Mouse (Mus musculus): ENCODE results near the gene Lsmem1. TPM values are rescaled to one million over a fixed set of nuclear protein-coding genes. Genes with fewer than 3 reads are reported as not detected.

Lsmem1 gene
- polyA plus RNA-seq (2012; rRNA removed; ENCODE audit: low replicate concordance), result 4.3 TPM in 1 of 2 replicates, not detected in the other

GRCm38 (mm10) chr12:40199302-40199701 is at the start of gene Lsmem1:
Gene Lsmem1 (minus strand): TSS chr12:40199490.

GRCm38 (mm10) chr12:40248454-40249180 is 49.3 kb upstream of the Lsmem1 start, which contains the start of gene Ifrd1:
Gene Ifrd1 (minus strand): TSS chr12:40248504.

GRCm38 (mm10) chr12:40133573-40134271 is 65.6 kb downstream of the Lsmem1 start, which contains the start of gene Scin:
Gene Scin (minus strand): TSS chr12:40134228.

Other genes with a start within 250 kb of the Lsmem1 start
- gene Arl4a, start 161.5 kb downstream of the Lsmem1 start, polyA plus RNA-seq (2012; rRNA removed; ENCODE audit: low replicate concordance), result 10.5 and 22.1 TPM in 2 replicates
- 2.1 and 2.2 TPM in 2 replicates for gene Scin, start 65.3 kb downstream of the Lsmem1 start, polyA plus RNA-seq (2012; rRNA removed; ENCODE audit: low replicate concordance)
- gene Ifrd1, start 49.0 kb upstream of the Lsmem1 start, polyA plus RNA-seq (2012; rRNA removed; ENCODE audit: low replicate concordance), result 26.4 and 42.6 TPM in 2 replicates
- gene Zfp277, start 246.4 kb upstream of the Lsmem1 start, polyA plus RNA-seq (2012; rRNA removed; ENCODE audit: low replicate concordance), result 3.0 and 7.6 TPM in 2 replicates
- 4.7 and 5.5 TPM in 2 replicates for gene Dock4, start 246.5 kb upstream of the Lsmem1 start, polyA plus RNA-seq (2012; rRNA removed; ENCODE audit: low replicate concordance)